Mouse (Mus musculus): ENCODE measurements at regions not wholly inside any gene's neighbourhood (a gene's known extent, or its start where the extent isn't known, plus 50 kb on each side); places are given as distances from the start of the nearest gene placed in this dataset.

DNA sequence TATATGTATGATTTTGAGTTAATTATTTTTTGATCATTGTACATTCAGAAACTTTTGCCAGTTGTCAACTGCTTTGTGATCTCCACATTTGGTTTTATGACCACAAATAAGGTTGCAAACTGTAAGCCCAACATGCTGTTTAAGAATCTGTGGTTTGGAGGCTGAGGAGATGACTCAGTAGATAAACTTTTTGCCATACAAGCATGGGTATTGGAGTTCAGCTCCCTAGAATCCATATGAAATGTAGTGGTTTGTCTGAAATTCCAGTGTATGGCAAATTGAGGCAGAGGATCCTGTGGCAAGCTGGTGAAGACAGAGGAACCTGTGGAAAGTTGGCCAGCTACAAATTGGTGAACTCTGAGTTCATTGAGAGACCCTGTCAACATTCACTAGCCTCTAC, 234.6 kb upstream of the Tbc1d5 start:
- no peak for TF ChIP-seq CTCF (IDR thresholded peaks at IDR 0.05; ENCODE audit: low read depth)
- no peak for TF ChIP-seq EP300 (IDR thresholded peaks at IDR 0.05; ENCODE audit: low read depth)

Measured in liver, postnatal 0 days (tissue).